Mouse (Mus musculus) myocyte (in vitro differentiated cells): ENCODE measurements around the gene Msh2.

Experiments used
- CEBPB ChIP-seq: IDR thresholded peaks from 2 replicates; pipeline ENCODE4 v1.6.1; 2011; ENCODE audit warnings: mild to moderate bottlenecking, moderate library complexity; ENCODE audit not compliant: poor library complexity, insufficient read depth, severe bottlenecking
- E2F4 ChIP-seq: IDR thresholded peaks from one replicate; pipeline ENCODE4 v1.6.1; 2011; ENCODE audit warnings: mild to moderate bottlenecking, control low read depth, moderate library complexity; ENCODE audit not compliant: insufficient read depth
- MAX ChIP-seq: IDR thresholded peaks from one replicate; pipeline ENCODE4 v1.6.1; 2011; ENCODE audit warnings: low read depth, mild to moderate bottlenecking, control low read depth
- MYOG ChIP-seq, 3 experiments: IDR thresholded peaks; one replicate each; pipeline ENCODE4 v1.6.1; 2011; ENCODE audit warnings: control low read depth in 2 of 3, low read depth in 2 of 3, mild to moderate bottlenecking in 2 of 3; ENCODE audit not compliant: insufficient read length in 2 of 3, control insufficient read depth in 1 of 3, insufficient read depth in 1 of 3
- POLR2A ChIP-seq: IDR thresholded peaks from one replicate; pipeline ENCODE4 v1.6.1; 2011; ENCODE audit warnings: low read depth, mild to moderate bottlenecking, control low read depth, moderate library complexity; ENCODE audit not compliant: insufficient read length
- SRF ChIP-seq: IDR thresholded peaks from one replicate; pipeline ENCODE4 v1.6.1; 2011; ENCODE audit warnings: low read depth; ENCODE audit not compliant: control insufficient read depth, insufficient read length
- TCF3 ChIP-seq: IDR thresholded peaks from one replicate; pipeline ENCODE4 v1.6.1; 2011; ENCODE audit warnings: low read depth, control low read depth; ENCODE audit not compliant: insufficient read length
- USF1 ChIP-seq: IDR thresholded peaks from one replicate; pipeline ENCODE4 v1.6.1; 2011; ENCODE audit warnings: low read depth, mild to moderate bottlenecking, control low read depth, moderate library complexity

DNA sequence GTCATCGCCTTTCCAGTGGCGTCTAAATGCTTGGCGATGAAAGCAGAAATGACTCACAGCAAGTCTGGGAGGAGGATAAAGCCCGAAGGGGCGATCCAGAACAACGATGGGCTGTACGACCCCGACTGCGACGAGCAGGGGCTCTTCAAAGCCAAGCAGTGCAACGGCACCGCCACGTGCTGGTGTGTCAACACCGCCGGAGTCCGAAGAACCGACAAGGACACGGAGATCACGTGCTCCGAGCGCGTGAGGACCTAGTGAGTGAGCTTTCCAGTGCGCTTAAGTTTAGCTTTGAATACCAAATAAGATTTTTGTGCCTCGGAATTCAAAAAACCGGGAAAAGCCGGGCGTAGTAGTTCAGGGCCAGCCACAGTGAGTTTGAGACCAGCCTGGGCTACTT, 31.9 kb upstream of the Msh2 start:
- TF ChIP-seq TCF3 (no peak), SRF (no peak), POLR2A (no peak), MYOG (IDR thresholded peaks at IDR 0.05; ENCODE audit: control insufficient read depth in 1 of 3, insufficient read depth in 1 of 3, insufficient read length in 2 of 3, low read depth in 2 of 3) (no peak), MAX (no peak), CEBPB (no peak), E2F4 (no peak), USF1 (no peak)
